Mouse (Mus musculus): Measurements from ENCODE around the gene Wwox. TPM values are rescaled to one million over a fixed set of nuclear protein-coding genes. Genes with fewer than 3 reads are reported as not detected.

Gene Wwox
- total and polyA plus RNA-seq, 3 experiments, result 7.8 to 11.5 (median 9.1) TPM

DNA sequence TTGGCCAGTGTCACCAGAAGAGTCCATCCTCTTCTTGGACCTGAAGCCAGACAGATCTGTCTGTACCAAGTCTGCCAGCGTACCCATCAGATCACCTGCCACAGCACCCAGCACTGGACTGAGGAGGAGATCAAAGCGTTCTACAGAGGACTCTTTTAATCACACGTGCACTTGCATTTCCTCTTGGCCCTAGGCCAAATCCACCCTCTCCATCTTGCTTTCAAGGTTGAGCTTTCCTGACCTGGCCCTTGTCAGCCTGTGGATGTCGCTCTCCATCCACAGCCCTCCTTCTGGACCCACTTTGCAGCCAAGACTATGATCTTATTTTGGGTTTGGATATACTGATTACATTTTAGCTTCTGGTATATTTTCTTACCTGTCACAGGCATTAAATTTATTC lies 218.3 kb downstream of the Wwox start:
- H3K9me3 ChIP-seq (replicated peaks; ENCODE audit: low read length), result no peaks in the 10 kb centered on the region
- TF ChIP-seq RAD21 (IDR thresholded peaks at IDR 0.05; ENCODE audit: low read depth, low read length) (no peak), BHLHE40 (IDR thresholded peaks at IDR 0.05; ENCODE audit: low read depth, low read length) (no peak), MAX (IDR thresholded peaks at IDR 0.05; ENCODE audit: low read length) (no peak), PAX5 (IDR thresholded peaks at IDR 0.05; ENCODE audit: low read length) (no peak), ZKSCAN1 (IDR thresholded peaks at IDR 0.05; ENCODE audit: borderline replicate concordance, low read depth, low read length) (no peak), POLR2A (IDR thresholded peaks at IDR 0.05; ENCODE audit: low read depth, low read length) (no peak), JUN (IDR thresholded peaks at IDR 0.05; ENCODE audit: insufficient read depth, low read depth, low read length) (no peak), USF1 (IDR thresholded peaks at IDR 0.05; ENCODE audit: low read depth, low read length) (no peak), ELF1 (IDR thresholded peaks at IDR 0.05; ENCODE audit: low read depth, low read length) (no peak), KAT2A (IDR thresholded peaks at IDR 0.05; ENCODE audit: insufficient replicate concordance, low read length) (no peak)
- H3K79me2 ChIP-seq (replicated peaks; ENCODE audit: control insufficient read depth, extremely low read depth, insufficient read depth, poor library complexity, severe bottlenecking), result no peaks in the 10 kb centered on the region
- H3K36me3 ChIP-seq (replicated peaks in 1 of 2; ENCODE audit: control insufficient read depth in 1 of 2, insufficient read depth in 1 of 2, low read length in 1 of 2), result no peaks in the 10 kb centered on the region
- DNase-seq (ENCODE audit: extremely low read depth), result no peak
- peaks cover 0 to 5% of the 10 kb centered on the region in 2 experiments; a peak in 1 of 4 replicates for H3K4me1 ChIP-seq (ENCODE audit: control insufficient read depth in 1 of 2, insufficient read depth in 2 of 2)
- no peak overlapping the region for H3K9ac ChIP-seq (ENCODE audit: insufficient read depth, low read depth)
- in situ Hi-C loops (cut with MboI; ENCODE audit: low pct_ligation_motif_present, low pct_unique_long_range_greater_than_20kb, low sequenced_read_pairs), result no loop called here
- H3K27me3 ChIP-seq (replicated peaks), result no peaks in the 10 kb centered on the region
- dilution Hi-C loops (cut with MboI; ENCODE audit: extremely low pct_ligation_motif_present, extremely low pct_unique_long_range_greater_than_20kb, low sequenced_read_pairs), result no loop called here
- H3K4me3 ChIP-seq (replicated peaks in 1 of 3; ENCODE audit: low read depth in 2 of 3, low read length in 2 of 3, poor library complexity in 1 of 3), result no peak overlapping the region
- no peak overlapping the region for H3K27ac ChIP-seq (ENCODE audit: insufficient read depth, low read depth)
- no peak overlapping the region for H3K4me2 ChIP-seq (ENCODE audit: insufficient read depth, low read depth, poor library complexity, severe bottlenecking)

DNA sequence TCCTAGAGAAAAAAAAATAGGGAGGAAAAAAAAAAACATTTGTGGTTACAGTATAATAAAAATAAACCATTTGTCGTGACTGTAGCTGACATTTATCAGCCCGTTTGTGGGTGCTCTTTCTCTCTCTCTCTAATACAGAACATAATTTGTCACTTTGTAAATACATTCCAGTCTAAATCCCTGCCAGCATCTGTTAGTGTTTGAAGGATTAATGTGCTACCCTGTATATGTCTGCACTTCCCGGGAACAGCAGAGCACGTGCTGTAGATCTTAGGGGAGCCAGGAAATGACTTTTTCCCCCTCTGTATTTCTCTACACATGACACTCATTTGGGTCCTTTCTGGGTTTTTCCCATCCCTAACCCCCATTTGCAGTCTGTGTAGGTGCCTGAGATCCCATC lies 219.0 kb downstream of the Wwox start:
- no peaks in the 10 kb centered on the region for H3K36me3 ChIP-seq (replicated peaks in 1 of 2; ENCODE audit: control insufficient read depth in 1 of 2, insufficient read depth in 1 of 2, low read length in 1 of 2)
- no peak overlapping the region for H3K9ac ChIP-seq (ENCODE audit: insufficient read depth, low read depth)
- H3K4me1 ChIP-seq (ENCODE audit: control insufficient read depth in 1 of 2, insufficient read depth in 2 of 2), result peaks cover 0 to 12% of the 10 kb centered on the region in 2 experiments; a peak in 2 of 4 replicates
- H3K27ac ChIP-seq (ENCODE audit: insufficient read depth, low read depth), result no peak overlapping the region
- in situ Hi-C loops (cut with MboI; ENCODE audit: low pct_ligation_motif_present, low pct_unique_long_range_greater_than_20kb, low sequenced_read_pairs) (no loop called here), dilution Hi-C loops (cut with MboI; ENCODE audit: extremely low pct_ligation_motif_present, extremely low pct_unique_long_range_greater_than_20kb, low sequenced_read_pairs) (no loop called here)
- no peaks in the 10 kb centered on the region for H3K27me3 ChIP-seq (replicated peaks)
- no peak overlapping the region for H3K4me2 ChIP-seq (ENCODE audit: insufficient read depth, low read depth, poor library complexity, severe bottlenecking)
- H3K79me2 ChIP-seq (replicated peaks; ENCODE audit: control insufficient read depth, extremely low read depth, insufficient read depth, poor library complexity, severe bottlenecking), result no peaks in the 10 kb centered on the region
- H3K4me3 ChIP-seq (replicated peaks in 1 of 3; ENCODE audit: low read depth in 2 of 3, low read length in 2 of 3, poor library complexity in 1 of 3), result no peak overlapping the region
- no peaks in the 10 kb centered on the region for H3K9me3 ChIP-seq (replicated peaks; ENCODE audit: low read length)
- TF ChIP-seq PAX5 (IDR thresholded peaks at IDR 0.05; ENCODE audit: low read length) (no peak), TBP (conservative IDR thresholded peaks at IDR 0.05; ENCODE audit: low read depth, low read length) (no peak), MEF2A (IDR thresholded peaks at IDR 0.05; ENCODE audit: borderline replicate concordance, low read depth, low read length) (no peak), CHD2 (IDR thresholded peaks at IDR 0.05; ENCODE audit: low read length) (no peak), RCOR1 (conservative IDR thresholded peaks at IDR 0.05; ENCODE audit: low read depth, low read length) (no peak), CTCF (conservative IDR thresholded peaks at IDR 0.05 in 1 of 2, IDR thresholded peaks at IDR 0.05 in 1 of 2; ENCODE audit: low read depth in 2 of 2, low read length in 2 of 2) (no peak), BHLHE40 (IDR thresholded peaks at IDR 0.05; ENCODE audit: low read depth, low read length) (no peak), GABPA (IDR thresholded peaks at IDR 0.05; ENCODE audit: insufficient replicate concordance, low read depth, low read length) (no peak), JUND (conservative IDR thresholded peaks at IDR 0.05; ENCODE audit: low read depth, low read length) (no peak), MYC (IDR thresholded peaks at IDR 0.05; ENCODE audit: low read depth, low read length) (no peak), ZC3H11A (IDR thresholded peaks at IDR 0.05; ENCODE audit: low read depth, low read length) (no peak)
- DNase-seq (ENCODE audit: extremely low read depth), result no peak
